Mouse (Mus musculus): Measurements from ENCODE around the gene Ovol2.

Gene Ovol2

GRCm38 (mm10) chr2:144311372-144311771 is 20.6 kb downstream of the Ovol2 start:
- DNase-seq (ENCODE audit: low spot score in 2 of 2), result no peak

DNA sequence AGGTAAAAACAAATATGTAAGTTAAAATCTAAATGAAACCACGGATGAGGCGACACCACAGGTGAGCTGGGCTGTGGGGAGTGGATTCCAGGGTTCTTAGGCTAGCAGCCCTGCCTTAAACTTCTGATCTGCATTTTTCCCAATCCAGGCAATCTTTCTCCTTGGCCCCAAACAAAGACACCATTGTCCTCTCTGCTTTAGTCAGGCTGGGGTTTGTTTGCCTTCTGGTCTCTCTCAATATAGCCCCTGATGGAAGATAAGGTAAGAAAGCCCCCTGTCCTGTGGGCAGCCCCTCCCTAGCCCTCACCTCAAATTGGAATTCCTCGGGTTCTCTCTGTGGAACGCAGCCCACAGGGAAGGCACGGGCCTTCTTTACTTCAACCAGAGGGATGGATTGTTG is 21.7 kb downstream of the Ovol2 start:
- no peak for DNase-seq (ENCODE audit: low spot score in 2 of 2)

- DNase-seq (ENCODE audit: low spot score in 2 of 2), result no peak
These were observed 23.4 kb downstream of the Ovol2 start for GRCm38 (mm10) chr2:144308561-144308960.

GRCm38 (mm10) chr2:144305721-144306294 is 26.1 kb downstream of the Ovol2 start:
- DNase-seq (ENCODE audit: low spot score in 2 of 2), result no peak

DNA sequence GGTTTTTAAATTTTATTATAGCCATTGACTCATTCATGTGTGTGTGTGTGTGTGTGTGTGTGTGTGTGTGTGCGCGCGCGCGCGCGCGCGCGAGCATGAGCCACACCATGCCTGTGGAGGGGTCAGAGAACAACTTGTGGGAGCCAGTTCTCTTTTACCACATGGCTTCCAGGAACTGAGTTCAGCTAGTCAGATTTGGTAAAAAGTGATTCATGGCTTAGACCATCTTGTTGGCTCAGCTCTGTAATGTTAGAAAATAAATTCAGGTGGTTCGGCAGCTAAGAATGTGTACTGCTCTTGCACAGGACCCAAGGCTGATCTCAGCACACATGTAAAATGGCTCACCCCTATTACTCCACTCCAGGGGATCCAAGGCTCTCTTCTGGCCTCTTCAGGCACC is 30.8 kb downstream of the Ovol2 start:
- no peak for DNase-seq (ENCODE audit: low spot score in 2 of 2)

GRCm38 (mm10) chr2:144299749-144300669 is 31.9 kb downstream of the Ovol2 start:
- no peak for DNase-seq (ENCODE audit: low spot score in 2 of 2)

DNA sequence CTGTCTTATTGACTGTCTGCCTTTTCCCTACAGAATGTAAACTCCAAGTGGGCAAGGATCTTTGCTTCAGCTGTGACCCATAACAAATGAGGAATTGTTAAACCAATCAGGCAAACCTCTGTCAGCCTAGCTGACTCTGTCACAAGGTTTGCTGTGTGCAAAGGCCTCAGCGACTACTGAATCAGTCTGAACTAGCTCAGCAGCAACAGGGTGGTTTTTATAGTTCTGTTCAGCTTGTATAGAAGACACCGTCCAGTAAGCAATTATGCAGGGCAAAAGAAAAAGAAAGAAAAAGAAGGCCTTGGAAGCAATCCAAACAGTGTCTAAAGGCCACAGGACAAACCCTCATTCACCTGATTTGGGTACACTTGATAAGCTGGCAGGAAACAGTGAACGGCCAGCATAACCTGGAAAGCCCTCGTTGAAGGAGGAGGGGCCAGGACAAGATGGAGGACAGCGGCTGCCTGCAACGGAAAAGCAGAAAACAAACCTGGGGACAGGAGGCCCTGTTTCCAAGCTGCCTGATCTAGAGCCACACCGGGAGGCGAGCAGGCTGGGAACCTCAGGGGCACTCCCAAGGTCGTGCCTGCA is 36.7 kb downstream of the Ovol2 start:
- no peak for DNase-seq (ENCODE audit: low spot score in 2 of 2)

DNA sequence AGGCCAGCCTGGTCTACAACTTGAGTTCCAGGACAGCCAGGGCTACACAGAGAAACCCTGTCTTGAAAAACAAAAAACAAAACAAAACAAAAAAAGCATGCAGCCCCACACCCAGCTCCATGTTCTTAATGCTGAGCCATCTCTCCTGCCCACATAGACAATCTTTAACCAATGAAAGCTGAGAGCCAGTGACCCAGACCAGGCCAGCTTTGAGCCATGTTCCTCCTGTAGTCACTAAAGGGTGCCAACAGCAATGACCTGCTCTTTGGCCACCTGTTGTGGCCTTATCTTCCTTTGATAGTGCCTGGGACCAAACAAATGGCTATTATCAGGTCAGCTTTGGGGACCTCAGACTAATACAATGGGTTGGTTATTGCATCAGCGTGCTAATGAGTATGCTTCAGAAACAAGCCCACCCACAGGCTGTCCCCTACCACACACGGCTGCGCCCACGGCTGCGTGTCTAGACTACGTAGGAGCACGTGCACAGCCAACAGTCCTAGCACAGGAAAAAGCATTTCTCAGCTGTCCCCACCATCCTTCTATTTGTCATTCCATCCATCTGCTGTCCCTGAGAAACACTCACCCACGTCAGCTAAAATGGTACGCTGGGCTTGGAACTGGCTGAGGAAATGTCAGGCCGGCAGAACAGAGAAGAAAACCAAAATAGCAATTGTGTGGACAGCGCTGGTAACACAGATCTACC is 40.2 kb downstream of the Ovol2 start:
- no peak for DNase-seq (ENCODE audit: low spot score in 2 of 2)

GRCm38 (mm10) chr2:144290321-144290720 is 41.6 kb downstream of the Ovol2 start:
- no peak for DNase-seq (ENCODE audit: low spot score in 2 of 2)

DNA sequence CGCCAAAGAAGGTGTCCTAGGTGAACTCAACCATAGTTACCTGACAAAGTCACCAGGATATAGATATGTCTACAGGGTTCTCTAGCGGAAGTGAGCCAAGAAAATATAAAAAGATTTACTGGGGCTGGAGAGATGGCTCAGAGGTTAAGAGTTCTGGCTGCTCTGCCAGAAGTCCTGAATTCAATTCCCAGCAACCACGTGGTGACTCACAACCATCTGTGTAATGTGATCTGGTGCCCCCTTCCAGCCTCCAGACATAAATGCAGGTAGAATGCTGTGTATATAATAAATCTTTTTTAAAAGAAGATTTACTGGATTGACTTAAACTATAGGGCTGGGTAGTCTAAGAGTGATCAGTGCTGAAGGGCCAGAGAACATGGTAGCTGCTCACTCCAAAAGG is 50.5 kb downstream of the Ovol2 start:
- no peak for DNase-seq (ENCODE audit: low spot score in 2 of 2)

- DNase-seq (ENCODE audit: low spot score in 2 of 2), result no peak
These were observed 51.4 kb downstream of the Ovol2 start for GRCm38 (mm10) chr2:144280568-144280967.

DNA sequence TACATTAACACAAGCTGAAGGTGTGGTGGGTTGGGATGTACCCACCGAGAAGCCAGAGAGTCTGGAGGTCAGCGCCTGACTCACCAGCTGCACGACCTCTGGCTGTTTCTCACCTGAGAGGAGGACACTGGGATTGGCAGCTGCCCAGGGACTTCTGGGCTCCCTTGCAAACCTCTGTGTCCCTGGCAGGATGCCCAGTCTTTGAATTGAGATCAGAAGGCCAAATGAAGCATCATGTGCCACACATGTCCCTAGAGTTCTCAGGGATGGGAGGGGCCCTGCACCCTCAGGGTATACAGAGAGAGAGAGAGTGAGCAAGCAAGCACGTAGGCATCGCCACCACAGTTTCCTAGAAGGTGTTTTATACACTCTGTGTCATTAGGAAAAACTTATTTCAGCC is 52.2 kb downstream of the Ovol2 start:
- peak in 1 of 2 experiments; percentile 14 for DNase-seq (ENCODE audit: low spot score in 2 of 2)

DNA sequence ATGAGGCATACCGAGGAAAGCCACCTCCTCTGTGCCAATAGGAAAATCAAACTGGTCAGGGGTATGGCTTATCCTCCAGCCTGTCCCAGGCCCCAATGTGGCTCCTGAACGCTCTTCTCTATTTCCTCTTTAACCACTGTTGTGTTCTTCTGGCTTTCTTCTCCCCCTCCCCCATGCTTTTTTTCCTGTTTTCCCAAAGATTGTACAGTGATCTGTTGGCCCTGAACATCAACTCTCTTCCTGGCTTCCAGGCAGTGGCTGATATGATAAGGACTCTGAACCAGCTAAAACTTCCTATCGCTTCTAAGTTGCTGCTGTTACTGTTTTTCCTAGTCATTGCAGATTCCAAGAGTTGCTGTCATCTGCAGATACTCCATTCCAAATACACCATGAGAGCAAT is 55.1 kb downstream of the Ovol2 start:
- DNase-seq (ENCODE audit: low spot score in 2 of 2), result no peak

DNA sequence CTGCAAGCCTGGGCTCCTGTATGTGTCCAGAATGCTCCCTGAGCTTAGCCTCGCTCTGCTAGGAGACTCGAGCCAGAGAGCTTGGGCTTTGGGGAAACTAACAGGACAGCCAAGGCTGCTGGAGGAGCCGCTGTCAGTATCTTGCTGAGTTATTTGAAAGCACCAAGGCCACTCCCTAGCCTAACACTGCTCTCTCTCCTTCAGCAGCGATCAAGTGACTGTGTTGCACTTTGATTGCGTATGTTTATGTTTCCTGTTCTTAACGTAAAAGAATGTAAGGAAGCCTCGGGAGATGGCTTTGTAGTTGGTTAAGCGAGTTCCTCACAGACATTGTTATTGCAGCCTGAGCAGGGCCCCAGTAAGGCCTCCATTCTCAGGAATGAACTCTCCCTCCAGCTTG is 57.2 kb downstream of the Ovol2 start:
- DNase-seq (ENCODE audit: low spot score in 2 of 2), result no peak

- DNase-seq (ENCODE audit: low spot score in 2 of 2), result no peak
These were observed 59.9 kb downstream of the Ovol2 start for GRCm38 (mm10) chr2:144272088-144272487.

GRCm38 (mm10) chr2:144270507-144271420 is 61.2 kb downstream of the Ovol2 start, which contains the start of the genes Mgme1 and Snx5:
Mgme1 (plus strand) TSS chr2:144270663.
Snx5 (minus strand) TSS chr2:144270906.
- peak; percentile 86 to 90 for DNase-seq (ENCODE audit: low spot score in 2 of 2)

- DNase-seq (ENCODE audit: low spot score in 2 of 2), result no peak
These were observed 62.1 kb downstream of the Ovol2 start for GRCm38 (mm10) chr2:144269679-144270475.

GRCm38 (mm10) chr2:144269306-144269650 is 62.7 kb downstream of the Ovol2 start:
- peak in 1 of 2 experiments; percentile 17 for DNase-seq (ENCODE audit: low spot score in 2 of 2)

DNA sequence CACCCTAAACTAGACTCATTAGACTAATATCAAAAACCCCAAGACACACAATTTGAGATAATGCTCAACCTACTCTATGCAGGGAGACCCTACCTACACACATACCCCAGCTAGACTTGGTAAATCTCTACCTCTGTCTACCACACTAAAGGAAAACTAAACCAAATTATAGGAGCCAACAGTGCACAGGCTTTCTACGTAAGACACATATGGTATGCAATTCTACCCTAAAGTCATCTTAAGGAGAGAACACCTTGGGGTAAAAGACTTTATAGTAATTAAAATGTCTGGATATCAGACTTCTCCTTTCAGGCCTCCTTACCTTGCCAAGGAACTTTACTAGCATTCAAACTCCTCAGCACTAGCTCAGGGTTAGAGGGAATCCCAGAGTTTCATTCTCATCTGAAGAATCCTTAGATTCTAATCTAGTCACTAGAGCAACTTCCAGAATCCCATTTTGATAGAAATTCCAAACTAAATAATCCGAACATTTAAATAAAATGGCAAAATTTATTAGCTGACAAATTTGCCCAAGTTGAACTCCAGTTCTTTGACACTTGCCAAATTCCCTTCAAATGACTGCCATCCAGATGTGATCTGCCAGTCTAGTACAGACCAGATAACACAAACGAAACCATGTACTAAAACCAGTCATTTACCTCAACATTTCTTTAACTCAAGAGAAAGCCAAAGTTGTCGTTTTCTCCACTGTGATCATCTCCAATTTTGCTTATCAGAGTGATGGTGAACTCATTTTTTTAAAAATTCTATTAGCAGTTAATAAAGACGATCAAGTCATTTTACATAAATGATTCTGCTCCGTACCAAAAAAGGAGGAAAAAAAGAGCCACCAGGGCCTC is 63.3 kb downstream of the Ovol2 start:
- no peak for DNase-seq (ENCODE audit: low spot score in 2 of 2)

- no peak for DNase-seq (ENCODE audit: low spot score in 2 of 2)
These were observed 64.3 kb downstream of the Ovol2 start for GRCm38 (mm10) chr2:144267731-144268015.
